Mouse (Mus musculus): Measurements from ENCODE around the gene Wdr53. TPM values are rescaled to one million over a fixed set of nuclear protein-coding genes. Genes with fewer than 3 reads are reported as not detected.
"Not testable (repeated sequence)": the region's sequence is repeated elsewhere in the genome, so short reads cannot be mapped to it uniquely, and the experiment has no call there.

Wdr53 gene
- 11.1 and 11.3 TPM in 2 replicates for polyA plus RNA-seq (2011; ENCODE audit: insufficient read length, low read depth, missing spikeins)

DNA sequence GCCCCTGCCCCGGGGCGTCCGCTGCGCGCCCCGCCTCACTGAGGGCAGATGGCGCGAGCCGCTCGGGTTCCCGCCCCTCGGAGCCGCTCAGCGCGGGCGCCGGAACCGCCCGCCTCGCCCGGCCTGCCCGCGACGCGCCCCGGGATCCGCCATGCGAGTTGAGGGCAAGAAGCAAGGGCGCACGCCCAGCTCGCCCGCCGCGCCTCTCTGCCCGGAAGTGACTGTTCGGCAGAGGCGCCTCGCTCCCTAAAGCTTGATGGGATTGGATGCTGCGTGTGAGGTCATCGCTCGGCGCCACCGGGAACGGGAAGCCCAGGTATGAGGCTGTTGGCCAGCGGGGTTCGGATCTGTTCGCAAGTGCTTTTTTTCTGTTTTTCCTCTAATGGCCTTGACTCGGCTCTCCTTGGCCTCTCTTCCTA is at the start of gene Wdr53, which contains the start of gene Fbxo45:
Wdr53 (plus strand) TSS at position 276 of the 419 bp plus-strand sequence.
Fbxo45 (minus strand) TSS at position 207 of the 419 bp plus-strand sequence.
- H3K4me1 ChIP-seq (ENCODE audit: control insufficient read depth, insufficient read depth, low read length) = peaks cover 3% of the 10 kb centered on the region; the same call in 1 of the 2 replicates
- peak within 1 kb of the TSS; percentile 100 for H3K4me3 ChIP-seq (ENCODE audit: insufficient read depth, low read length)
- H3K27ac ChIP-seq (ENCODE audit: insufficient read depth, low read length) = peak within 1 kb of the TSS; percentile 78
- TF ChIP-seq CTCF (IDR thresholded peaks at IDR 0.05; ENCODE audit: borderline replicate concordance, insufficient read depth, low read length) (no peak), POLR2A (IDR thresholded peaks at IDR 0.05; ENCODE audit: low read depth, low read length) (peak; percentile 77)

DNA sequence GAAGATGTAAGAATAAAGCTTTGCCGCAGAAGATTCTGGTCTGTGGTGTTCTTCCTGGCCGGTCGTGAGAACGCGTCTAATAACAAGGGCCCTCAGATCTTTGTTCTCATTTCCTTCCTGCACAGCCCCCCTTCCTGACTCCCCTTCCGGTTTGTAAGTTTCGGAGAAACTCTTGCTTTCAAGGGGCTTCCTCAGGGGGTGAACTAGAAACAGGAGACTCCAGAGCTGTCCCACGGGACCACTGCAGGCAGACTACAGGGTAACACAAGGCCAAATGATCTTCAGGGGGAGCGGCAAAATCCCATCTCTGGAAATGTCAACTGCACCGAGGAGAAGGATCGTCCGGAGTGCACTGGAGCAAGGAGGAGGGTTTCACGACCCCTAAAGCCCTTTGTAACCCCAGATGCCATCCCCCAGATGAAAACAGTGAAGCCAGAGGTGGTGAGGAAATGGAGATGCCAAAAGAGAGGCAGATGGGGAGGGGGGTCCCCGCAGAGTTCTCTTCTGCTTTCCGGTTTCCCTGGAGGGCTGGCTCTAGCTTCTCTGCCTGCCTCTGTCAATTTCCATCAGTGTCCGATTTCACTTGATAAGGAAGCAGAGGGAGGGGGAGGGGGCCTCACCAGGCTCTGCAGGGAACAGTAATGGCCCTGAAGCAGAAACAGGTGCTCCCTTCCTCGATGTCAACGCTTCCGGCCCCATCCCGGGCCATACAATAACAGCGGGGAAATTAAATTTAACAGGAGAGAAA is 46.6 kb upstream of the Wdr53 start:
- peak overlapping the region; percentile 1; the same call in 1 of the 2 replicates for H3K4me3 ChIP-seq (ENCODE audit: insufficient read depth, low read length)
- no peaks in the 10 kb centered on the region for H3K4me1 ChIP-seq (ENCODE audit: control insufficient read depth, insufficient read depth, low read length)
- no peak overlapping the region for H3K27ac ChIP-seq (ENCODE audit: insufficient read depth, low read length)
- TF ChIP-seq POLR2A (IDR thresholded peaks at IDR 0.05; ENCODE audit: low read depth, low read length) (no peak), CTCF (IDR thresholded peaks at IDR 0.05; ENCODE audit: borderline replicate concordance, insufficient read depth, low read length) (no peak)

- H3K4me3 ChIP-seq (ENCODE audit: insufficient read depth, low read length) = no peak overlapping the region
- TF ChIP-seq CTCF (IDR thresholded peaks at IDR 0.05; ENCODE audit: borderline replicate concordance, insufficient read depth, low read length) (no peak), POLR2A (IDR thresholded peaks at IDR 0.05; ENCODE audit: low read depth, low read length) (no peak)
- H3K27ac ChIP-seq (ENCODE audit: insufficient read depth, low read length) = no peak overlapping the region
- H3K4me1 ChIP-seq (ENCODE audit: control insufficient read depth, insufficient read depth, low read length) = no peaks in the 10 kb centered on the region
Observed at GRCm38 (mm10) chr16:32201004-32201325, 46.1 kb upstream of the Wdr53 start.

- no peak overlapping the region for H3K4me3 ChIP-seq (ENCODE audit: insufficient read depth, low read length)
- TF ChIP-seq POLR2A (IDR thresholded peaks at IDR 0.05; ENCODE audit: low read depth, low read length) (no peak), CTCF (IDR thresholded peaks at IDR 0.05; ENCODE audit: borderline replicate concordance, insufficient read depth, low read length) (no peak)
- H3K4me1 ChIP-seq (ENCODE audit: control insufficient read depth, insufficient read depth, low read length) = no peaks in the 10 kb centered on the region
- no peak overlapping the region for H3K27ac ChIP-seq (ENCODE audit: insufficient read depth, low read length)
Observed at GRCm38 (mm10) chr16:32202681-32203080, 44.3 kb upstream of the Wdr53 start.

- Histone ChIP-seq H3K4me3 (ENCODE audit: insufficient read depth, low read length) (no peak overlapping the region), H3K27ac (ENCODE audit: insufficient read depth, low read length) (no peak overlapping the region), H3K4me1 (ENCODE audit: control insufficient read depth, insufficient read depth, low read length) (no peaks in the 10 kb centered on the region)
- no peak for TF ChIP-seq POLR2A (IDR thresholded peaks at IDR 0.05; ENCODE audit: low read depth, low read length)
- TF ChIP-seq CTCF (IDR thresholded peaks at IDR 0.05; ENCODE audit: borderline replicate concordance, insufficient read depth, low read length) = no peak
Observed at GRCm38 (mm10) chr16:32204902-32205301, 42.1 kb upstream of the Wdr53 start.

- Histone ChIP-seq H3K4me3 (ENCODE audit: insufficient read depth, low read length) (no peak overlapping the region), H3K4me1 (ENCODE audit: control insufficient read depth, insufficient read depth, low read length) (no peaks in the 10 kb centered on the region), H3K27ac (ENCODE audit: insufficient read depth, low read length) (no peak overlapping the region)
- TF ChIP-seq POLR2A (IDR thresholded peaks at IDR 0.05; ENCODE audit: low read depth, low read length) (no peak), CTCF (IDR thresholded peaks at IDR 0.05; ENCODE audit: borderline replicate concordance, insufficient read depth, low read length) (no peak)
Observed at GRCm38 (mm10) chr16:32214156-32214555, 32.9 kb upstream of the Wdr53 start.

GRCm38 (mm10) chr16:32214804-32215576 is 32.0 kb upstream of the Wdr53 start:
- TF ChIP-seq POLR2A (IDR thresholded peaks at IDR 0.05; ENCODE audit: low read depth, low read length) (no peak), CTCF (IDR thresholded peaks at IDR 0.05; ENCODE audit: borderline replicate concordance, insufficient read depth, low read length) (no peak)
- no peaks in the 10 kb centered on the region for H3K4me1 ChIP-seq (ENCODE audit: control insufficient read depth, insufficient read depth, low read length)
- no peak overlapping the region for H3K4me3 ChIP-seq (ENCODE audit: insufficient read depth, low read length)

GRCm38 (mm10) chr16:32221803-32222202 is 25.2 kb upstream of the Wdr53 start:
- no peak overlapping the region for H3K4me3 ChIP-seq (ENCODE audit: insufficient read depth, low read length)
- H3K4me1 ChIP-seq (ENCODE audit: control insufficient read depth, insufficient read depth, low read length) = no peaks in the 10 kb centered on the region
- H3K27ac ChIP-seq (ENCODE audit: insufficient read depth, low read length) = no peak overlapping the region
- TF ChIP-seq CTCF (IDR thresholded peaks at IDR 0.05; ENCODE audit: borderline replicate concordance, insufficient read depth, low read length) = no peak
- no peak for TF ChIP-seq POLR2A (IDR thresholded peaks at IDR 0.05; ENCODE audit: low read depth, low read length)

More at GRCm38 (mm10) chr16:32214804-32215576, 32.0 kb upstream of the Wdr53 start:
- H3K27ac ChIP-seq (ENCODE audit: insufficient read depth, low read length) = no peak overlapping the region

- H3K27ac ChIP-seq (ENCODE audit: insufficient read depth, low read length) = no peak overlapping the region
- no peak for TF ChIP-seq CTCF (IDR thresholded peaks at IDR 0.05; ENCODE audit: borderline replicate concordance, insufficient read depth, low read length)
- TF ChIP-seq POLR2A (IDR thresholded peaks at IDR 0.05; ENCODE audit: low read depth, low read length) = no peak
- no peak overlapping the region for H3K4me3 ChIP-seq (ENCODE audit: insufficient read depth, low read length)
- H3K4me1 ChIP-seq (ENCODE audit: control insufficient read depth, insufficient read depth, low read length) = no peaks in the 10 kb centered on the region
Observed at GRCm38 (mm10) chr16:32222399-32222798, 24.6 kb upstream of the Wdr53 start.

DNA sequence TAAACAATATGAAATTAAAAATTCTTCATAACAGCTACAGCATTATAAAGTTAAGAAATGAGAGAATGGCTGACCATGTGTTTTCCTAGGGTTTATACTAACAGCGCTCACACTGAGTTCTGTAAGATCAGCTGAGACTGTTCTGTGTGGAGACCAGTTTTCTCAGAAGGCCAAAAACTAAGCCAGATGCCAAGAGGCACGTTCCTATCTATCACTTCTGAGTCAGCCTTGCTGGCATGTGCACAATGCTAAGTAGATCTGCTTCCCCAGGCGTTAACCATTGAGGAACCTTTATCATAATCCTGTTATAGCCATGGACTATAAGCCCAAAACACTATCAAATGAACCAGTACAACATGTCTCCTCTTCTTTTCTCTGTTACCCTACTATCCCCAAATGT is 15.0 kb upstream of the Wdr53 start:
- H3K4me1 ChIP-seq (ENCODE audit: control insufficient read depth, insufficient read depth, low read length); H3K27ac ChIP-seq (ENCODE audit: insufficient read depth, low read length); H3K4me3 ChIP-seq (ENCODE audit: insufficient read depth, low read length): not testable (repeated sequence)

Data from embryonic fibroblast, embryonic 13.5 days (primary cell).